Mouse (Mus musculus) frontal cortex, postnatal 36 days (tissue): ENCODE measurements around the gene Mical2.

Experiments used
- DNase-seq, 2 experiments: peaks; one replicate each; pipeline ENCODE4 v3.0.0; 2022; ENCODE audit warnings: low spot score in 2 of 2

Gene Mical2

GRCm38 (mm10) chr7:112225615-112226262 is at the start of gene Mical2:
TSS of gene Mical2 (plus strand) at chr7:112225856.
- peak; percentile 86 to 91 for DNase-seq

GRCm38 (mm10) chr7:112176627-112177026 is 49.0 kb upstream of the Mical2 start:
- DNase-seq: no peak

- peak; percentile 80 to 88 for DNase-seq
Measured at GRCm38 (mm10) chr7:112180235-112180705, 45.4 kb upstream of the Mical2 start.

- DNase-seq: peak; percentile 92 to 97
Measured at GRCm38 (mm10) chr7:112183258-112183841, 42.3 kb upstream of the Mical2 start.

- no peak for DNase-seq
Measured at GRCm38 (mm10) chr7:112184519-112185225, 41.0 kb upstream of the Mical2 start.

GRCm38 (mm10) chr7:112185226-112185745 is 40.4 kb upstream of the Mical2 start:
- no peak for DNase-seq

GRCm38 (mm10) chr7:112186871-112187270 is 38.8 kb upstream of the Mical2 start:
- DNase-seq: no peak

GRCm38 (mm10) chr7:112187536-112188459 is 37.9 kb upstream of the Mical2 start:
- no peak for DNase-seq

GRCm38 (mm10) chr7:112192237-112192636 is 33.4 kb upstream of the Mical2 start:
- DNase-seq: peak in 1 of 2 experiments; percentile 72

GRCm38 (mm10) chr7:112192778-112193177 is 32.9 kb upstream of the Mical2 start:
- DNase-seq: no peak

GRCm38 (mm10) chr7:112194286-112194685 is 31.4 kb upstream of the Mical2 start:
- no peak for DNase-seq

GRCm38 (mm10) chr7:112197461-112197860 is 28.2 kb upstream of the Mical2 start:
- DNase-seq: no peak

- DNase-seq: no peak
Measured at GRCm38 (mm10) chr7:112199343-112199742, 26.3 kb upstream of the Mical2 start.

- DNase-seq: no peak
Measured at GRCm38 (mm10) chr7:112200761-112201160, 24.9 kb upstream of the Mical2 start.

- peak; percentile 51 to 53 for DNase-seq
Measured at GRCm38 (mm10) chr7:112202194-112202593, 23.5 kb upstream of the Mical2 start.

GRCm38 (mm10) chr7:112202843-112203242 is 22.8 kb upstream of the Mical2 start:
- peak in 1 of 2 experiments; percentile 72 for DNase-seq

GRCm38 (mm10) chr7:112203937-112204336 is 21.7 kb upstream of the Mical2 start:
- DNase-seq: no peak

- peak in 1 of 2 experiments; percentile 67 for DNase-seq
Measured at GRCm38 (mm10) chr7:112204380-112204963, 21.2 kb upstream of the Mical2 start.

- DNase-seq: no peak
Measured at GRCm38 (mm10) chr7:112205513-112205912, 20.1 kb upstream of the Mical2 start.

GRCm38 (mm10) chr7:112207717-112208116 is 17.9 kb upstream of the Mical2 start:
- DNase-seq: no peak
